ENCODE assay signal across 9 mouse cellular contexts in genomic region chr6:120566911-120567909, GRCm38 (mm10). TPM values are rescaled to one million over a fixed set of nuclear protein-coding genes. Genes with fewer than 3 reads are reported as not detected.
A peak's percentile ranks its signal among the peaks of the same experiment; 100 is the strongest.
DNase-seq lines count a peak whose midpoint lies in the region; ATAC-seq and TF ChIP-seq lines count a peak whose summit lies in the region.
"Had no signal": no experiment of that assay in that cellular context is flagged by ENCODE, and none has a peak within 500 bp of the region (broad histone marks: within the 10 kb centered on the region; RNA-seq: fewer than 3 reads in every experiment).

No protein-coding gene starts in this region.

- TF ChIP-seq CTCF in lung, postnatal 0 days (IDR thresholded peaks at IDR 0.05), result no peak
- TF ChIP-seq CTCF in thymus, adult 2 months (IDR thresholded peaks at IDR 0.05; ENCODE audit: borderline replicate concordance, control insufficient read depth, extremely low read depth, insufficient read depth, low read length, poor library complexity), result 0 out of 2 replicates have a peak, but pooled peaks have one; percentile 20

- H3K4me1 ChIP-seq in forebrain, embryonic 10.5 days, result peaks cover 7% of the 10 kb centered on the region
- H3K4me1 ChIP-seq in forebrain, embryonic 15.5 days, result no peaks in the 10 kb centered on the region
- H3K4me1 ChIP-seq in lung, postnatal 0 days (ENCODE audit: insufficient read depth, low read depth, low read length), result no peaks in the 10 kb centered on the region
- peaks cover 19% of the 10 kb centered on the region for H3K4me1 ChIP-seq in thymus, adult 2 months (replicated peaks; ENCODE audit: control insufficient read depth, insufficient read depth, low read length)

- H3K9me3 ChIP-seq in forebrain, embryonic 10.5 days, result no peaks in the 10 kb centered on the region
- H3K9me3 ChIP-seq in forebrain, embryonic 15.5 days, result no peaks in the 10 kb centered on the region
- no peaks in the 10 kb centered on the region for H3K9me3 ChIP-seq in lung, postnatal 0 days (ENCODE audit: low read length)
- H3K9me3 ChIP-seq: G1E had no signal

- no peaks in the 10 kb centered on the region for H3K36me3 ChIP-seq in forebrain, embryonic 10.5 days (replicated peaks)
- no peaks in the 10 kb centered on the region for H3K36me3 ChIP-seq in forebrain, embryonic 15.5 days
- no peaks in the 10 kb centered on the region for H3K36me3 ChIP-seq in lung, postnatal 0 days (ENCODE audit: insufficient read depth, low read length)
- no peaks in the 10 kb centered on the region for H3K36me3 ChIP-seq in thymus, adult 2 months (ENCODE audit: control insufficient read depth, insufficient read depth, low read length)
- H3K36me3 ChIP-seq: G1E had no signal

- 72% methylated on average over 18 of the region's 18 CpGs for WGBS in forebrain, embryonic 10.5 days
- 61% methylated on average over 18 of the region's 18 CpGs for WGBS in forebrain, embryonic 15.5 days
- WGBS in lung, postnatal 0 days, result 60% methylated on average over 18 of the region's 18 CpGs
- 27% methylated on average over 18 of the region's 18 CpGs for WGBS in thymus, adult 2 months

- H3K4me2 ChIP-seq in forebrain, embryonic 15.5 days (replicated peaks), result no peak overlapping the region
- H3K4me2 ChIP-seq in lung, postnatal 0 days (replicated peaks; ENCODE audit: low read depth, low read length), result no peak overlapping the region

- ATAC-seq in forebrain, embryonic 15.5 days (replicated peaks), result no peak
- peak; percentile 43; the same call in 1 of the 2 replicates for ATAC-seq in lung, postnatal 0 days
- ATAC-seq in cerebellum, adult (ENCODE audit: insufficient number of reproducible peaks, low FRiP score, low TSS enrichment), result no peak

- TF ChIP-seq POLR2A in thymus, adult 2 months (IDR thresholded peaks at IDR 0.05; ENCODE audit: control insufficient read depth, extremely low read depth, insufficient read depth, low read length, poor library complexity), result peak; percentile 79

- H3K27ac ChIP-seq in forebrain, embryonic 10.5 days, result peak overlapping the region; percentile 66
- no peak overlapping the region for H3K27ac ChIP-seq in forebrain, embryonic 15.5 days (replicated peaks)
- no peak overlapping the region for H3K27ac ChIP-seq in lung, postnatal 0 days (ENCODE audit: low read length)
- H3K27ac ChIP-seq in thymus, adult 2 months (ENCODE audit: control insufficient read depth, insufficient read depth, low read length), result peak overlapping the region; percentile 94

- H3K4me3 ChIP-seq in forebrain, embryonic 10.5 days, result no peak overlapping the region
- no peak overlapping the region for H3K4me3 ChIP-seq in forebrain, embryonic 15.5 days
- no peak overlapping the region for H3K4me3 ChIP-seq in lung, postnatal 0 days (ENCODE audit: low read depth, low read length)
- H3K4me3 ChIP-seq in thymus, adult 2 months (ENCODE audit: control insufficient read depth, insufficient read depth, low read length), result peak overlapping the region; percentile 32

- no peaks in the 10 kb centered on the region for H3K27me3 ChIP-seq in forebrain, embryonic 10.5 days (ENCODE audit: poor library complexity, severe bottlenecking)
- H3K27me3 ChIP-seq in forebrain, embryonic 15.5 days, result no peaks in the 10 kb centered on the region
- no peaks in the 10 kb centered on the region for H3K27me3 ChIP-seq in lung, postnatal 0 days (replicated peaks; ENCODE audit: insufficient read depth, low read length)
- H3K27me3 ChIP-seq in thymus, adult 2 months (ENCODE audit: control insufficient read depth, insufficient read depth, low read length), result no peaks in the 10 kb centered on the region

- H3K9ac ChIP-seq in forebrain, embryonic 15.5 days (replicated peaks), result no peak overlapping the region
- no peak overlapping the region for H3K9ac ChIP-seq in lung, postnatal 0 days (replicated peaks; ENCODE audit: low read depth)

- intact Hi-C loops in gastrocnemius, postnatal 14 days (cut with DNase I; ENCODE audit: low total_unique reads), result no loop called here

- no peak for DNase-seq in forebrain, embryonic 10.5 days (ENCODE audit: extremely low spot score, low spot score)
- peak; percentile 34 for DNase-seq in 3T3-L1 (ENCODE audit: low read depth, low spot score)
- peak; percentile 29 for DNase-seq in gastrocnemius, postnatal 14 days
- DNase-seq in lung, postnatal 0 days (ENCODE audit: low spot score), result peak; percentile 47
- DNase-seq in thymus, adult 2 months, result peak; percentile 66
- no peak for DNase-seq in right cerebral cortex, postnatal 14 days

- TF ChIP-seq EP300 in lung, postnatal 0 days (IDR thresholded peaks at IDR 0.05), result no peak

RNA-seq across cellular contexts. Expression of gene Hdhd5, which starts 36.1 kb away (rescaled TPM):
- polyA plus RNA-seq in forebrain, embryonic 10.5 days (2016; fragmentation: Nextera tagmentation; extraction: Ambion mirVana), result 20.2 and 23.6 TPM in 2 replicates
- 16.8 and 18.2 TPM in 2 replicates for polyA plus RNA-seq in forebrain, embryonic 15.5 days (2015; fragmentation: Nextera tagmentation; extraction: Ambion mirVana)
- total RNA-seq in gastrocnemius, postnatal 14 days (2021), result 10 to 100 TPM; 21.0 to 25.2 TPM
- polyA plus RNA-seq in lung, postnatal 0 days (2015; fragmentation: Nextera tagmentation; extraction: Ambion mirVana), result 10.1 and 10.5 TPM in 2 replicates
- polyA plus RNA-seq in thymus, adult 2 months (2012; rRNA removed), result 62.4 and 74.5 TPM in 2 replicates

Comparison
In these comparisons a context has a peak if more than half of its experiments do, and no peak if none do; other contexts are left out.
1. H3K27ac ChIP-seq: peak in forebrain, embryonic 10.5 days (single experiment) and thymus, adult 2 months (single experiment); none in forebrain, embryonic 15.5 days (single experiment) and lung, postnatal 0 days (single experiment).
2. DNase-seq: peak in 3T3-L1 (single experiment), gastrocnemius, postnatal 14 days (single experiment), lung, postnatal 0 days (single experiment) and thymus, adult 2 months (single experiment); none in forebrain, embryonic 10.5 days (single experiment) and right cerebral cortex, postnatal 14 days (single experiment).